Mouse (Mus musculus): ENCODE results near the gene Pigw. TPM values are rescaled to one million over a fixed set of nuclear protein-coding genes. Genes with fewer than 3 reads are reported as not detected.

Pigw gene
- polyA plus RNA-seq, 1 experiment = 3.7 TPM

DNA sequence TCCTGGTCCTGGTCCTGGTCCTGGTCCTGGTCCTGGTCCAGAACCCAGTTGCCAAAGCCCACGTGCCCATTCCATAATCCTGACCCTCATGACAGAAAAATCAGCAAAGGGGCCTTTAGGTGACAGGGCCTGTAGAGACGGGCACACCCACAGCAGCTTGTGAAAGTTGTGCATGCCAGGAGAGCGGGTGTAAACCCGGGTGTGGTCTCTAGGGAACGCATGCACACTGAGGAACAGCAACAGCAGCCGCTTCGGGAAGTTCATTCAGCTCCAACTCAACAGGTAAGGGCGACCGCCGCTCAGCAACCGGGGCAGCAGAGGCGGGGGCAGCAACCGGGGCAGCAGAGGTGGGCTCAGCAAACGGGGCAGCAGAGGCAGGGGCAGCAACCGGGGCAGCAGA, 13.0 kb upstream of the Pigw start:
- Histone ChIP-seq H3K36me3 (ENCODE audit: control insufficient read depth, insufficient read depth, low read length) (no peaks in the 10 kb centered on the region), H3K27ac (ENCODE audit: control insufficient read depth, insufficient read depth, low read length) (no peak overlapping the region), H3K4me3 (ENCODE audit: control insufficient read depth, insufficient read depth, low read length) (no peak overlapping the region), H3K4me1 (replicated peaks; ENCODE audit: control insufficient read depth, insufficient read depth, low read length) (no peaks in the 10 kb centered on the region), H3K27me3 (ENCODE audit: control insufficient read depth, insufficient read depth, low read length) (no peaks in the 10 kb centered on the region)
- TF ChIP-seq POLR2A (IDR thresholded peaks at IDR 0.05; ENCODE audit: control insufficient read depth, extremely low read depth, insufficient read depth, low read length, poor library complexity) (no peak), CTCF (IDR thresholded peaks at IDR 0.05; ENCODE audit: borderline replicate concordance, control insufficient read depth, extremely low read depth, insufficient read depth, low read length, poor library complexity) (no peak)
- WGBS = 97% methylated on average over 15 of the region's 15 CpGs
- DNase-seq = no peak

DNA sequence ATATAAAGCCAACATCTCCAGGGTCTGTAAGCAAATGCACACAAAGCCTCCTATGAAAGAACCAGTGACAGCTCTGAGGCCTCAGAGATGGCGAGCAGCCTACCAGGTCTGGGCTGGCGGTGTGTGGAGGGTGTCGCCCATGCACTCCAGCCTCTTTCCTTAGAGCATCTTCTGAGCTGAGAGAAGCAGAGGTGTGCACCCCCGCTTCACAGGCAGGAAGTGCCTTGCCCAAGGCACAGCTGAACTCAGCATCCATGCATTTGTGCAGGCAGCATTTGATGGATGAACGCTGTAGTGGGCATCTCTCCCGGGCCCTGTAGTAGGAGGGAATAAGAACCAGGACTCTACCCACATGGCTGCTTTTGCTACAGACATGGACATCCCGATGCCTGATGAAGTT, 11.6 kb upstream of the Pigw start:
- 94% methylated on average over 7 of the region's 7 CpGs for WGBS
- no peak for DNase-seq
- TF ChIP-seq POLR2A (IDR thresholded peaks at IDR 0.05; ENCODE audit: control insufficient read depth, extremely low read depth, insufficient read depth, low read length, poor library complexity) (no peak), CTCF (IDR thresholded peaks at IDR 0.05; ENCODE audit: borderline replicate concordance, control insufficient read depth, extremely low read depth, insufficient read depth, low read length, poor library complexity) (no peak)

GRCm38 (mm10) chr11:84889492-84889891, 9.4 kb upstream of the Pigw start:
- no peak overlapping the region for H3K27ac ChIP-seq (ENCODE audit: control insufficient read depth, insufficient read depth, low read length)

More for the DNA sequence above, 11.6 kb upstream of the Pigw start:
- Histone ChIP-seq H3K36me3 (ENCODE audit: control insufficient read depth, insufficient read depth, low read length) (no peaks in the 10 kb centered on the region), H3K4me3 (ENCODE audit: control insufficient read depth, insufficient read depth, low read length) (no peak overlapping the region), H3K27ac (ENCODE audit: control insufficient read depth, insufficient read depth, low read length) (no peak overlapping the region), H3K27me3 (ENCODE audit: control insufficient read depth, insufficient read depth, low read length) (no peaks in the 10 kb centered on the region), H3K4me1 (replicated peaks; ENCODE audit: control insufficient read depth, insufficient read depth, low read length) (no peaks in the 10 kb centered on the region)

GRCm38 (mm10) chr11:84888025-84888424, 7.9 kb upstream of the Pigw start:
- Histone ChIP-seq H3K4me1 (replicated peaks; ENCODE audit: control insufficient read depth, insufficient read depth, low read length) (no peaks in the 10 kb centered on the region), H3K36me3 (ENCODE audit: control insufficient read depth, insufficient read depth, low read length) (no peaks in the 10 kb centered on the region), H3K27me3 (ENCODE audit: control insufficient read depth, insufficient read depth, low read length) (no peaks in the 10 kb centered on the region), H3K27ac (ENCODE audit: control insufficient read depth, insufficient read depth, low read length) (no peak overlapping the region), H3K4me3 (ENCODE audit: control insufficient read depth, insufficient read depth, low read length) (no peak overlapping the region)
- over 99% methylated on average over 8 of the region's 8 CpGs for WGBS
- no peak for DNase-seq
- no peak for TF ChIP-seq CTCF (IDR thresholded peaks at IDR 0.05; ENCODE audit: borderline replicate concordance, control insufficient read depth, extremely low read depth, insufficient read depth, low read length, poor library complexity)
- TF ChIP-seq POLR2A (IDR thresholded peaks at IDR 0.05; ENCODE audit: control insufficient read depth, extremely low read depth, insufficient read depth, low read length, poor library complexity) = no peak

More at GRCm38 (mm10) chr11:84889492-84889891, 9.4 kb upstream of the Pigw start:
- no peak for DNase-seq
- no peak overlapping the region for H3K4me3 ChIP-seq (ENCODE audit: control insufficient read depth, insufficient read depth, low read length)
- TF ChIP-seq CTCF (IDR thresholded peaks at IDR 0.05; ENCODE audit: borderline replicate concordance, control insufficient read depth, extremely low read depth, insufficient read depth, low read length, poor library complexity) (no peak), POLR2A (IDR thresholded peaks at IDR 0.05; ENCODE audit: control insufficient read depth, extremely low read depth, insufficient read depth, low read length, poor library complexity) (no peak)
- H3K36me3 ChIP-seq (ENCODE audit: control insufficient read depth, insufficient read depth, low read length) = no peaks in the 10 kb centered on the region
- no peaks in the 10 kb centered on the region for H3K4me1 ChIP-seq (replicated peaks; ENCODE audit: control insufficient read depth, insufficient read depth, low read length)
- WGBS = 98% methylated on average over 2 of the region's 2 CpGs
- H3K27me3 ChIP-seq (ENCODE audit: control insufficient read depth, insufficient read depth, low read length) = no peaks in the 10 kb centered on the region

DNA sequence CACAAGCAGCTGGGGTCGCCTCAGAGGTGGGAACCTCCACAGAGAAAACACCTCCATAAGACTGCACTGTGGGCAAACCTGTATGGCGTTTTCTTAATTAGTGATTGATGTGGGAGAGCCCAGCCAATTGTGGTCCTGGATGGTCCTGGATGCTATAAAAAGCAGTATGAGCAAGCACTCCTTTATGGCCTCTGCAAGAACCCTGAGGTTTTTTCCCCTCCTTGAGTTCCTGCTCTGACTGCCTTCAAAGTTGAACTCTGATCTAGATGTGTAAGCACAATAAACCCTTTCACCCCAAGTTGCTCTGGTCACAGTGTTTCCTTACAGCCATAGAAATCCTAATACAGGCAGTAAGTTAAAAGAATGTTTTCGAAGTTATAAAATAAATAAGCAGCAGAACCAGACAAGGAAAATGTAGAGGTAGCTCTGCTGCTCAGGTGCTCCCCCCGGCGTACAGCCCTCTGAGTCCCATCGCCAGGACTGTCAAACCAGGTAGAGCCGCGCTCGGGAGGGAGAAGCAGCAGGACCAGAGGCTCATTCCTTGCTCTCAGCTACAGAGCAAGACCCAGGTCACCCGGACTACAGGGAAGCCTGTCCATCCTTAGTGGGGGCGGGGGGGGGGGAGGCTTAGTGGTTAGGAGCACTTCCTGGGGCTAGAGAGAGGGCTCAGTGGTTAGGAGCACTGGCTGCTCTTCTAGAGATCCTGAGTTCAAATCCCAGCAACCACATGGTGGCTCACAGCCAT, 6.9 kb upstream of the Pigw start:
- no peak for TF ChIP-seq POLR2A (IDR thresholded peaks at IDR 0.05; ENCODE audit: control insufficient read depth, extremely low read depth, insufficient read depth, low read length, poor library complexity)
- no peak for TF ChIP-seq CTCF (IDR thresholded peaks at IDR 0.05; ENCODE audit: borderline replicate concordance, control insufficient read depth, extremely low read depth, insufficient read depth, low read length, poor library complexity)
- H3K27me3 ChIP-seq (ENCODE audit: control insufficient read depth, insufficient read depth, low read length) = no peaks in the 10 kb centered on the region
- no peak for DNase-seq
- no peaks in the 10 kb centered on the region for H3K36me3 ChIP-seq (ENCODE audit: control insufficient read depth, insufficient read depth, low read length)
- H3K27ac ChIP-seq (ENCODE audit: control insufficient read depth, insufficient read depth, low read length) = no peak overlapping the region
- H3K4me1 ChIP-seq (replicated peaks; ENCODE audit: control insufficient read depth, insufficient read depth, low read length) = no peaks in the 10 kb centered on the region
- H3K4me3 ChIP-seq (ENCODE audit: control insufficient read depth, insufficient read depth, low read length) = no peak overlapping the region
- WGBS = 88% methylated on average over 11 of the region's 11 CpGs

DNA sequence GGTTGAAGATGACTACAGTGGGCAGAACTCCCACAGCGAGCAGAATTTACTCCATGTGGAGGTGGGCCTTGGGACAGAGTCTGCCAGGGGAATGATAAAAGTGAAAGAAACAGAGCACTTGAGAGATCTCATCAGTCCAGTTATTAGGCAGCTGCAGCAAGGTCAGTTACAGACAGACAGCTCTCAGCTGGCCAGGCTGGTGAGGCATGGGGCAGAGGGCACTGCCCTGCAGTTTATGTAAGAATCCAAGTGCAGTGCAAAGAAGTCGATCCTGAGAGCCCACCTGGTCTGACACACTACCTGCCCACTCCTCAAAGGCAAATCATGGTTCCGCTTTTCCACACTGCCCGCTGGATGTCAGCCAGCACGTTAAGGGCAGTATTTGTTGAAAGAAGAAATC, 6.2 kb upstream of the Pigw start:
- no peak overlapping the region for H3K27ac ChIP-seq (ENCODE audit: control insufficient read depth, insufficient read depth, low read length)
- H3K4me1 ChIP-seq (replicated peaks; ENCODE audit: control insufficient read depth, insufficient read depth, low read length) = no peaks in the 10 kb centered on the region
- DNase-seq = no peak
- H3K4me3 ChIP-seq (ENCODE audit: control insufficient read depth, insufficient read depth, low read length) = no peak overlapping the region
- H3K36me3 ChIP-seq (ENCODE audit: control insufficient read depth, insufficient read depth, low read length) = no peaks in the 10 kb centered on the region
- 93% methylated on average over 5 of the region's 5 CpGs for WGBS
- TF ChIP-seq POLR2A (IDR thresholded peaks at IDR 0.05; ENCODE audit: control insufficient read depth, extremely low read depth, insufficient read depth, low read length, poor library complexity) (no peak), CTCF (IDR thresholded peaks at IDR 0.05; ENCODE audit: borderline replicate concordance, control insufficient read depth, extremely low read depth, insufficient read depth, low read length, poor library complexity) (no peak)
- no peaks in the 10 kb centered on the region for H3K27me3 ChIP-seq (ENCODE audit: control insufficient read depth, insufficient read depth, low read length)
